Mouse (Mus musculus) cerebellum, postnatal 14 days (tissue): ENCODE measurements around the gene Pip5k1a.
"Not testable (repeated sequence)": the region's sequence is repeated elsewhere in the genome, so short reads cannot be mapped to it uniquely, and the experiment has no call there.

ENCODE experiments used
- DNase-seq, 2 experiments: peaks; one replicate each; pipeline ENCODE4 v3.0.0; 2021; ENCODE audit warnings: mixed read lengths in 2 of 2

Gene Pip5k1a

GRCm38 (mm10) chr3:95041625-95042024 is 65.1 kb downstream of the Pip5k1a start:
- DNase-seq = no peak

- DNase-seq = no peak
Observed at GRCm38 (mm10) chr3:95029953-95030352, 76.8 kb downstream of the Pip5k1a start.

GRCm38 (mm10) chr3:95029291-95029827 is 77.4 kb downstream of the Pip5k1a start:
- not testable (repeated sequence) for DNase-seq

- no peak for DNase-seq
Observed at GRCm38 (mm10) chr3:95028603-95029002, 78.1 kb downstream of the Pip5k1a start.

GRCm38 (mm10) chr3:95027701-95028100 is 79.0 kb downstream of the Pip5k1a start:
- no peak for DNase-seq

GRCm38 (mm10) chr3:95027057-95027645 is 79.6 kb downstream of the Pip5k1a start:
- no peak for DNase-seq

- DNase-seq = no peak
Observed at GRCm38 (mm10) chr3:95025202-95025601, 81.5 kb downstream of the Pip5k1a start.

- DNase-seq = peak in 1 of 2 experiments; percentile 63
Observed at GRCm38 (mm10) chr3:95024551-95024950, 82.2 kb downstream of the Pip5k1a start.

- not testable (repeated sequence) for DNase-seq
Observed at GRCm38 (mm10) chr3:95020956-95021355, 85.8 kb downstream of the Pip5k1a start.

GRCm38 (mm10) chr3:95018741-95019140 is 88.0 kb downstream of the Pip5k1a start:
- no peak for DNase-seq

GRCm38 (mm10) chr3:95016532-95017056 is 90.1 kb downstream of the Pip5k1a start:
- no peak for DNase-seq

GRCm38 (mm10) chr3:95015891-95016531 is 90.7 kb downstream of the Pip5k1a start:
- peak; percentile 98 for DNase-seq

- DNase-seq = peak; percentile 100
Observed at GRCm38 (mm10) chr3:95015337-95015872, 91.3 kb downstream of the Pip5k1a start, which contains the start of gene Zfp687. TSS of gene Zfp687 (minus strand) at chr3:95015448.

- peak; percentile 76 to 79 for DNase-seq
Observed at GRCm38 (mm10) chr3:95014428-95015151, 92.1 kb downstream of the Pip5k1a start.

- DNase-seq = peak; percentile 79 to 88
Observed at GRCm38 (mm10) chr3:95013699-95014427, 92.9 kb downstream of the Pip5k1a start.

- DNase-seq = no peak
Observed at GRCm38 (mm10) chr3:95012982-95013381, 93.7 kb downstream of the Pip5k1a start.

- peak in 1 of 2 experiments; percentile 52 for DNase-seq
Observed at GRCm38 (mm10) chr3:95010396-95010795, 96.3 kb downstream of the Pip5k1a start.
